Mouse (Mus musculus): ENCODE measurements around the gene Scube1. TPM values are rescaled to one million over a fixed set of nuclear protein-coding genes. Genes with fewer than 3 reads are reported as not detected.

Scube1 gene
- polyA plus RNA-seq, 2 experiments: 0.09 to 0.10 TPM

- Histone ChIP-seq H3K36me3 (replicated peaks; ENCODE audit: control insufficient read depth, insufficient read depth, low read depth) (no peaks in the 10 kb centered on the region), H3K9ac (replicated peaks) (no peak overlapping the region), H3K4me2 (ENCODE audit: low read depth) (no peak overlapping the region), H3K4me1 (replicated peaks; ENCODE audit: control insufficient read depth in 2 of 2, insufficient read depth in 2 of 2, low read length in 1 of 2) (no peaks in the 10 kb centered on the region), H3K27me3 (ENCODE audit: control insufficient read depth, insufficient read depth, low read length) (peaks cover 36% of the 10 kb centered on the region), H3K9me3 (ENCODE audit: control insufficient read depth, low read length) (no peaks in the 10 kb centered on the region), H3K27ac (no peak overlapping the region), H3K4me3 (ENCODE audit: insufficient read depth in 1 of 2, low read depth in 2 of 2, low read length in 2 of 2) (no peak overlapping the region)
- ATAC-seq (ENCODE audit: insufficient read depth) (no peak), DNase-seq (ENCODE audit: low read depth in 3 of 3, low spot score in 3 of 3) (no peak)
- TF ChIP-seq EP300 (IDR thresholded peaks at IDR 0.05; ENCODE audit: low read depth): no peak
- TF ChIP-seq CTCF (IDR thresholded peaks at IDR 0.05; ENCODE audit: low read depth): no peak
- WGBS (ENCODE audit: insufficient replicate concordance): 51% methylated on average over 5 of the region's 5 CpGs
Measured at GRCm38 (mm10) chr15:83726741-83727140, 1.9 kb upstream of the Scube1 start.

DNA sequence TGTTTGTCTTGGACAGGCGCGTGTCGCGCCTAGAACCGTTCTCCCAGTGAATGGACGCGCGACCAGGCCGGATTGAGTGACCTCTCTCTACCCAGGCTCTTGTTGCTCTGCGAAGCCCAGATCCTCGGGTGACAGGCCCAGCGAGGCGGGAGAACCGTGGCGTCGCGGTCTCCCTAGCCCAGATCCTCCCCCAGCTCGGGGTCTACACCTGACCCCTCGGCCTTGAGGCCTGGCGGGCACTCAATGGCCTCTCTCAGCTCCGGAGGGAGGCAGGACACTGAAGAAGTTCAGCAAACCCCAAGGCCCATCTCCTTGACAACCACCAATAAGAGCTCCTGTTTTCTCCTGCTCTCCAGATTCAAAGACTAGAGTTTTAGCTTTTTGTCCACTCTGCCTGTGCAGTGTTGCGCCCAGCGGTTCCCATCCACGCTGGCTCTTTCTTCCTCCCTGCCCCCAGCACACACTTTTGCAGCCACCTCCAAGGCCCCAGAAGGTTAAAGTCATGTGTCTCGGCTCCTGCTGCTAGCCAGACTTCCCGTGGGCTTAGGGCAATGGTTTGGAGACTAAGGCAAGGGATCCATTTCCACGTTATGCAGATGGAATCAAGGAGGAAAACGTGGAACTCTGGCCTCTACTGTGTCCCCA is 857 bp upstream of the Scube1 start:
- ATAC-seq (ENCODE audit: insufficient read depth): no peak
- H3K4me3 ChIP-seq (ENCODE audit: insufficient read depth in 1 of 2, low read depth in 2 of 2, low read length in 2 of 2): no peak overlapping the region
- no peaks in the 10 kb centered on the region for H3K9me3 ChIP-seq (ENCODE audit: control insufficient read depth, low read length)
- DNase-seq (ENCODE audit: low read depth in 3 of 3, low spot score in 3 of 3): no peak
- H3K27ac ChIP-seq: no peak overlapping the region
- TF ChIP-seq EP300 (IDR thresholded peaks at IDR 0.05; ENCODE audit: low read depth) (no peak), CTCF (IDR thresholded peaks at IDR 0.05; ENCODE audit: low read depth) (no peak)
- WGBS (ENCODE audit: insufficient replicate concordance): 23% methylated on average over 28 of the region's 28 CpGs
- no peak overlapping the region for H3K9ac ChIP-seq (replicated peaks)
- no peaks in the 10 kb centered on the region for H3K4me1 ChIP-seq (replicated peaks; ENCODE audit: control insufficient read depth in 2 of 2, insufficient read depth in 2 of 2, low read length in 1 of 2)
- H3K4me2 ChIP-seq (ENCODE audit: low read depth): no peak overlapping the region
- no peaks in the 10 kb centered on the region for H3K36me3 ChIP-seq (replicated peaks; ENCODE audit: control insufficient read depth, insufficient read depth, low read depth)
- peaks cover 36% of the 10 kb centered on the region for H3K27me3 ChIP-seq (ENCODE audit: control insufficient read depth, insufficient read depth, low read length)

DNA sequence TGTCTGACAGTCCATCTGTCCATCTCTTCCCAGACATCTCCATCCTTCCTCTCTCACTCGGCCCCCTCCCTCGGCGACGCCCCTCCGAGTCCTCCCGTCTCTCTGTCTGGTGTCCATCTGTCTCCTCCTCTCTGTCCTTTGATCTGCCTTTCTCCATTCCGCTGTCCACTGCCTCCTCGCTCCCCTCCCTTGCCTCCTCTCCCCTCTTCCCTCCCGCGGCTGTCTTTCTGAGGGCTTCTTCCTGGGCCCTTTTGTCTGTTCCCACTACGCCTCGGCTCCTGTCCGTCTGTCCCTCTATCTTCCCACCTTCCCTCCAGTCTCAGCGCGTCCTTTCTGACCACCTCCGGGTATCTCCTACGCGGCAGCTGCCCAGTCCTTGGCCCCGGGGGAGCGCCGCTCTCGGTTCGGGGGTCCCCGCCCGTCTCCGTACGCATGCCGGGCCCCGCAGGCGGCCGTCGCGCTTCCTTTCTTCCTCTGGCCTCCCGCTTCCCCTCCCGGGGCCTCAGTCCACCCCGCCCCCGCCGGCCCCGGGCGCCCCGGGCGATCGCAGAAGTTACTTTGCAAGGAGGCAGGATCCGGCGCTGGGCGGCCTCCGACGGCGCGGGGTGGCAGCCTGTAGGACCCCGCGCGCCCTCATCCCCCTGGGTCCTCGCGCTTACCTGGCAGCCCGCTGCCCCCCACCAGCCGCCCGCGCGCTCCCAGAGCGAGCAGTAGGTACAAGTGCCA is 498 bp downstream of the Scube1 start:
- Histone ChIP-seq H3K27ac (no peak overlapping the region), H3K36me3 (replicated peaks; ENCODE audit: control insufficient read depth, insufficient read depth, low read depth) (no peaks in the 10 kb centered on the region), H3K4me3 (ENCODE audit: insufficient read depth in 1 of 2, low read depth in 2 of 2, low read length in 2 of 2) (peak overlapping the region; percentile 1 to 45; a peak in 3 of 4 replicates), H3K27me3 (ENCODE audit: control insufficient read depth, insufficient read depth, low read length) (peaks cover 36% of the 10 kb centered on the region), H3K9ac (replicated peaks) (no peak overlapping the region), H3K4me2 (ENCODE audit: low read depth) (peak overlapping the region; percentile 57), H3K4me1 (replicated peaks; ENCODE audit: control insufficient read depth in 2 of 2, insufficient read depth in 2 of 2, low read length in 1 of 2) (no peaks in the 10 kb centered on the region), H3K9me3 (ENCODE audit: control insufficient read depth, low read length) (no peaks in the 10 kb centered on the region)
- ATAC-seq (ENCODE audit: insufficient read depth) (no peak), DNase-seq (ENCODE audit: low read depth in 3 of 3, low spot score in 3 of 3) (no peak)
- 1% methylated on average over 61 of the region's 61 CpGs for WGBS (ENCODE audit: insufficient replicate concordance)
- no peak for TF ChIP-seq EP300 (IDR thresholded peaks at IDR 0.05; ENCODE audit: low read depth)
- TF ChIP-seq CTCF (IDR thresholded peaks at IDR 0.05; ENCODE audit: low read depth): no peak

DNA sequence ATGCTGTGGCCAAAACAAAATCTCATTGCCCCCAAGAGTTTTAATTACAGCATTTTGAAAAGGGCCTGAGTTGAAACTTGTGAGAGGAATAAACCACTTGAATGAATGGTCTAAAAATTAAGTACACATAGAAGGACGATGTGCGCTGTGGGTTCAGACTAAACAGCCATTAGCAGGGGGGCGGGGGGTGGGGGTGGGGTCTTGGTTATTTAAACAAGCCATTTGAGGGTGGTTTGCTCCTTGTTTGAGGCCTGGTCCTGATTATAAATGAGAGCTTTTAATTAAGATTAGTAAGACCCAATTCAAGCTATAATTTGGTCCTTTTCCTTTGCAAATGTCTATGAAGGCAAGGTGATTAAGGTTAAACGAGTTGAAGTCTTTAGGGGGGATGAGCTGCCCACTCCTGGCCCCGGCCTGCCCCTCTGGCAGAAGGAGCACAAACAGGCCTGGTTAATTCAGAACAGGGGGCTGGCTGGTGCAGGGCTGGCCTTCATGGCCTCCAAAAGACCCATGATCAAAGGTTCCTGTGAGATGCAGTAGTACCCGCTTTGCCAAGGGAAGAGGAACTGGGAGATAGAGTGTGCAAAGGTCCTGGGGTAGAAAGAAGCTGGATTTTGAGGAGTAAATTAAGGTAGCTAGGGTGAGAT is 9.1 kb downstream of the Scube1 start:
- no peak for DNase-seq (ENCODE audit: low read depth in 3 of 3, low spot score in 3 of 3)
- no peaks in the 10 kb centered on the region for H3K27me3 ChIP-seq (ENCODE audit: control insufficient read depth, insufficient read depth, low read length)
- H3K9me3 ChIP-seq (ENCODE audit: control insufficient read depth, low read length): no peaks in the 10 kb centered on the region
- no peak overlapping the region for H3K9ac ChIP-seq (replicated peaks)
- no peak overlapping the region for H3K27ac ChIP-seq
- H3K4me3 ChIP-seq (ENCODE audit: insufficient read depth in 1 of 2, low read depth in 2 of 2, low read length in 2 of 2): no peak overlapping the region
- ATAC-seq (ENCODE audit: insufficient read depth): no peak
- no peaks in the 10 kb centered on the region for H3K36me3 ChIP-seq (replicated peaks; ENCODE audit: control insufficient read depth, insufficient read depth, low read depth)
- H3K4me2 ChIP-seq (ENCODE audit: low read depth): no peak overlapping the region
- H3K4me1 ChIP-seq (replicated peaks; ENCODE audit: control insufficient read depth in 2 of 2, insufficient read depth in 2 of 2, low read length in 1 of 2): no peaks in the 10 kb centered on the region
- 67% methylated on average over 6 of the region's 6 CpGs for WGBS (ENCODE audit: insufficient replicate concordance)
- TF ChIP-seq EP300 (IDR thresholded peaks at IDR 0.05; ENCODE audit: low read depth): no peak
- no peak for TF ChIP-seq CTCF (IDR thresholded peaks at IDR 0.05; ENCODE audit: low read depth)

- WGBS (ENCODE audit: insufficient replicate concordance): 62% methylated on average over 10 of the region's 10 CpGs
- no peak for ATAC-seq (ENCODE audit: insufficient read depth)
Measured at GRCm38 (mm10) chr15:83712798-83713197, 12.0 kb downstream of the Scube1 start.

More at GRCm38 (mm10) chr15:83712798-83713197, 12.0 kb downstream of the Scube1 start:
- no peak for DNase-seq (ENCODE audit: low read depth in 3 of 3, low spot score in 3 of 3)
- no peak for TF ChIP-seq CTCF (IDR thresholded peaks at IDR 0.05; ENCODE audit: low read depth)
- TF ChIP-seq EP300 (IDR thresholded peaks at IDR 0.05; ENCODE audit: low read depth): no peak
- H3K27ac ChIP-seq: no peak overlapping the region
- H3K4me3 ChIP-seq (ENCODE audit: insufficient read depth in 1 of 2, low read depth in 2 of 2, low read length in 2 of 2): no peak overlapping the region
- H3K4me1 ChIP-seq (replicated peaks; ENCODE audit: control insufficient read depth in 2 of 2, insufficient read depth in 2 of 2, low read length in 1 of 2): no peaks in the 10 kb centered on the region
- H3K27me3 ChIP-seq (ENCODE audit: control insufficient read depth, insufficient read depth, low read length): no peaks in the 10 kb centered on the region
- no peak overlapping the region for H3K9ac ChIP-seq (replicated peaks)
- no peaks in the 10 kb centered on the region for H3K36me3 ChIP-seq (replicated peaks; ENCODE audit: control insufficient read depth, insufficient read depth, low read depth)
- H3K9me3 ChIP-seq (ENCODE audit: control insufficient read depth, low read length): no peaks in the 10 kb centered on the region
- H3K4me2 ChIP-seq (ENCODE audit: low read depth): no peak overlapping the region
